Mouse (Mus musculus): ENCODE data around the gene Cstf1. TPM values are rescaled to one million over a fixed set of nuclear protein-coding genes. Genes with fewer than 3 reads are reported as not detected.

Cstf1 gene
- polyA plus RNA-seq (2014; fragmentation: Nextera tagmentation; extraction: Ambion mirVana), result 50.5 and 57.8 TPM in 2 replicates

DNA sequence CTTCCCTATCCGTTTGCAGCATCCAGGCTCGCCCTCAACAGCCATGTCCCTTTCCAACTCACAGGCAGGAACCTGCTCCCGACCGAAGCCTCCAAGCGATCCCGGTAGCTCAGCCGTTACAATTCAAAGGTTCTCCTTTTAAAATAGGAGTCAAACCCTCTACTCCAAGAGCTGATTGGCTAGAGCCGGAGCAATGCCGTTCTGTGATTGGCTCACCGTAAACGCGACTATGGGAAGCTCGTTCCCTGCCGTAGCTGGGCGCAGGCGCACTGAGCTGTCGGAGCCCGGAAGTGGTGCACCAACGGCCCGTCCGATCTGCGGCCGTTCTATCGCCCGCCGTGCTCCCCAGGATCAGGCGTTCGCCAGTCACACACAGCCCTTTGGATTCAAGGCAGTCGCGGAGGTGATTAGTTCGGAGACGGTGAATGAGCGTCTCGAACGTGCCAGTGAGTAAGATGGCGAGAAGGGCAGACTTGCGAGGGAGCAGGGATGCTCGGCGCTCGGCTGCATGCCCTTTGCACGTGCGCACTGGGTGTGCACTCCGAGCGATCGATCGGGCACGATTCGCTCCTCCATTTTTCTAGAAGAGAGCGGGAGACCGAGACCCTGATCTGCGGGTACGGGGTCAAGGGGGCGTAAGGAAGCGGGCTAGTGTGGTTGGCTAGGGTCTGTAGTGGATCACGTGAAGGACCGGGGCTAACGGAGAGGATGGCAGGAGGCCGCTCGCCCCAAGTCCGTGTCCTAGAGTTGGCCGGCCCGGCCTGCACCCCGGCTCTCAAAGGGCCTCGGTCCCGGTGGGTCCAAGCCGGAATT is at the start of gene Cstf1, which contains the start of gene Aurka:
Cstf1 (plus strand) TSS at position 271 of the 813 bp plus-strand sequence.
Aurka (minus strand) TSS at position 125 of the 813 bp plus-strand sequence.
- WGBS, result under 1% methylated on average over 66 of the region's 66 CpGs
- H3K27me3 ChIP-seq (replicated peaks; ENCODE audit: control insufficient read depth, insufficient read depth, low read length), result no peaks in the 10 kb centered on the region
- no peaks in the 10 kb centered on the region for H3K9me3 ChIP-seq (ENCODE audit: control insufficient read depth, low read length)
- peak within 1 kb of the TSS; percentile 85 for H3K27ac ChIP-seq (ENCODE audit: low read depth, low read length)
- H3K36me3 ChIP-seq (ENCODE audit: control insufficient read depth, insufficient read depth, low read length), result peaks cover 38% of the 10 kb centered on the region
- peaks cover 29% of the 10 kb centered on the region for H3K4me1 ChIP-seq (replicated peaks; ENCODE audit: control insufficient read depth, insufficient read depth, low read length)
- peak within 1 kb of the TSS; percentile 97 for H3K9ac ChIP-seq (ENCODE audit: low read depth, low read length)
- peak within 1 kb of the TSS; percentile 95 for H3K4me3 ChIP-seq (ENCODE audit: low read depth, low read length)
- ATAC-seq (replicated peaks; ENCODE audit: low FRiP score), result peak; percentile 97
- DNase-seq (ENCODE audit: low spot score), result peak; percentile 96
- H3K4me2 ChIP-seq, result peak within 1 kb of the TSS; percentile 91

DNA sequence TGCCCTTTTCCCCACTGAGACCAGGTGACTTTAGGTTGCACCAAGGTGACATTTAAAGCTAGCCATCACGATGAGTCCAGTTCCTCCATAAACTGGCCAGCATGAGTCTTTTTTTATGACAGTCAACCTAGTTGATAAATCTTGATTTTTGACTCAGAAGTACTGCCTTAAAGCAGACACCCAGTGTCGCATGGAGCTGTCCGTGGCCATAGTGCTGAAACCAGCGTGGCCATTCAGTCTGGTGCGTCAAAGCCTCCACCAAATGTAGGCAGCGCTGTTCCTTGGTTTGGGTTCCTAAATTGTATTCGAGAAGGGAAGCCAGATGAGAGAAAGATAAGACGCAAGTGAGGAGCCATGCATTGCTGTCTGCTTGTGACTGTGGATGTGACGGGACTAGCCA is 49.6 kb upstream of the Cstf1 start:
- no peak for ATAC-seq (replicated peaks; ENCODE audit: low FRiP score)
- Histone ChIP-seq H3K4me3 (ENCODE audit: low read depth, low read length) (no peak overlapping the region), H3K9me3 (ENCODE audit: control insufficient read depth, low read length) (no peaks in the 10 kb centered on the region), H3K27ac (ENCODE audit: low read depth, low read length) (no peak overlapping the region), H3K4me1 (replicated peaks; ENCODE audit: control insufficient read depth, insufficient read depth, low read length) (no peaks in the 10 kb centered on the region), H3K4me2 (no peak overlapping the region), H3K27me3 (replicated peaks; ENCODE audit: control insufficient read depth, insufficient read depth, low read length) (no peaks in the 10 kb centered on the region), H3K9ac (ENCODE audit: low read depth, low read length) (no peak overlapping the region), H3K36me3 (ENCODE audit: control insufficient read depth, insufficient read depth, low read length) (no peaks in the 10 kb centered on the region)
- WGBS, result 16% methylated on average over 9 of the region's 9 CpGs
- peak; percentile 66 for DNase-seq (ENCODE audit: low spot score)

- ATAC-seq (replicated peaks; ENCODE audit: low FRiP score), result no peak
- Histone ChIP-seq H3K27me3 (replicated peaks; ENCODE audit: control insufficient read depth, insufficient read depth, low read length) (peaks cover 6% of the 10 kb centered on the region; the same call in 1 of the 2 replicates), H3K9ac (ENCODE audit: low read depth, low read length) (no peak overlapping the region), H3K4me1 (replicated peaks; ENCODE audit: control insufficient read depth, insufficient read depth, low read length) (no peaks in the 10 kb centered on the region), H3K27ac (ENCODE audit: low read depth, low read length) (no peak overlapping the region), H3K9me3 (ENCODE audit: control insufficient read depth, low read length) (no peaks in the 10 kb centered on the region), H3K36me3 (ENCODE audit: control insufficient read depth, insufficient read depth, low read length) (no peaks in the 10 kb centered on the region), H3K4me3 (ENCODE audit: low read depth, low read length) (no peak overlapping the region), H3K4me2 (no peak overlapping the region)
- DNase-seq (ENCODE audit: low spot score), result no peak
- 55% methylated on average over 8 of the region's 8 CpGs for WGBS
These were observed 42.2 kb upstream of the Cstf1 start for GRCm38 (mm10) chr2:172328248-172328647.

DNA sequence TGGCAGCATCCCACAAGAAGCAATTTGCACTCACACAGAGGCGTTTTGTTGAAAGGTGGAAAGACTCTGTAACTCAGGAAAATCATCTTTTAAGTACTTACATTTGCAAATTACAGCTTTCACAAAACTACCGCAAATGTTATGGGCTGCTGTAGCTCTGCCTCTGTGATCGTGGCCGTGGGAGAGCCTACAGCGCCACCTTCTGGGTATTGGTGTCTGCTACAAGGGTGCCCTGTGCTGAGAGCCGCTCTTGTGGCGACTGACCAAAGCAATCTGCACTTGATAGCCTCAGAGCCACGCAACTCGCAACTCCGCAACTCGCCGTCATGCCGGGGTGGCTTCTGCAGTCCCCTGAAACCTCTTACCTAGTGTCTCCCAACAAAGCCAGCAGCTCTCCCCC is 41.3 kb upstream of the Cstf1 start:
- Histone ChIP-seq H3K9ac (ENCODE audit: low read depth, low read length) (no peak overlapping the region), H3K4me3 (ENCODE audit: low read depth, low read length) (no peak overlapping the region), H3K36me3 (ENCODE audit: control insufficient read depth, insufficient read depth, low read length) (no peaks in the 10 kb centered on the region), H3K27ac (ENCODE audit: low read depth, low read length) (no peak overlapping the region), H3K27me3 (replicated peaks; ENCODE audit: control insufficient read depth, insufficient read depth, low read length) (peaks cover 6% of the 10 kb centered on the region; the same call in 1 of the 2 replicates), H3K9me3 (ENCODE audit: control insufficient read depth, low read length) (no peaks in the 10 kb centered on the region), H3K4me1 (replicated peaks; ENCODE audit: control insufficient read depth, insufficient read depth, low read length) (no peaks in the 10 kb centered on the region), H3K4me2 (no peak overlapping the region; the same call in 1 of the 2 replicates)
- WGBS, result 7% methylated on average over 13 of the region's 13 CpGs
- ATAC-seq (replicated peaks; ENCODE audit: low FRiP score), result peak; percentile 83
- peak; percentile 80 for DNase-seq (ENCODE audit: low spot score)

GRCm38 (mm10) chr2:172338206-172338942 is 32.1 kb upstream of the Cstf1 start:
- ATAC-seq (replicated peaks; ENCODE audit: low FRiP score) (no peak), DNase-seq (ENCODE audit: low spot score) (no peak)
- 81% methylated on average over 19 of the region's 19 CpGs for WGBS
- Histone ChIP-seq H3K27ac (ENCODE audit: low read depth, low read length) (no peak overlapping the region), H3K4me3 (ENCODE audit: low read depth, low read length) (no peak overlapping the region), H3K4me1 (replicated peaks; ENCODE audit: control insufficient read depth, insufficient read depth, low read length) (no peaks in the 10 kb centered on the region), H3K36me3 (ENCODE audit: control insufficient read depth, insufficient read depth, low read length) (no peaks in the 10 kb centered on the region), H3K4me2 (no peak overlapping the region), H3K9me3 (ENCODE audit: control insufficient read depth, low read length) (no peaks in the 10 kb centered on the region; the same call in 1 of the 2 replicates), H3K27me3 (replicated peaks; ENCODE audit: control insufficient read depth, insufficient read depth, low read length) (no peaks in the 10 kb centered on the region), H3K9ac (ENCODE audit: low read depth, low read length) (no peak overlapping the region)

DNA sequence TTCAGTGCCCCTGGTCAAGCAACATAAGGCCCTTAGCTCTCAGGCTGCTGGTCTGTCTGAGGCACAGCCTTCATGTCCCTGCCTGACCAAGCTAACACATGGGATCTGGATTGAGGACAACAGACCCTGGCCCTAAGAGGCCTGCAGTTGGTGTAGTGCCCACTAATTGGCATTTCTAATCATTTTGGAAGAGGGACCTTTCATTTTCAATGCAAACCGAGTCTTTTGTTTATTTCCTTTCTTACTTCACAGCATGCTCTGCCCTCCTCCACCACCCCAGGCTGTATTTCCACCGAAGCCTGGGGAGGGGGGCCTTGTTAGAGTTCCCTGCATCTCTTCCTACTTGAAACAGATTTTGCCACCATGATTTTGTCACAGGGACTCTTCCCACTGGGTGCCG is 29.5 kb upstream of the Cstf1 start:
- no peaks in the 10 kb centered on the region for H3K27me3 ChIP-seq (replicated peaks; ENCODE audit: control insufficient read depth, insufficient read depth, low read length)
- H3K4me1 ChIP-seq (replicated peaks; ENCODE audit: control insufficient read depth, insufficient read depth, low read length), result peaks cover 7% of the 10 kb centered on the region
- ATAC-seq (replicated peaks; ENCODE audit: low FRiP score), result no peak
- H3K4me2 ChIP-seq, result no peak overlapping the region
- H3K27ac ChIP-seq (ENCODE audit: low read depth, low read length), result no peak overlapping the region
- DNase-seq (ENCODE audit: low spot score), result no peak
- no peak overlapping the region for H3K4me3 ChIP-seq (ENCODE audit: low read depth, low read length)
- no peak overlapping the region for H3K9ac ChIP-seq (ENCODE audit: low read depth, low read length)
- no peaks in the 10 kb centered on the region for H3K36me3 ChIP-seq (ENCODE audit: control insufficient read depth, insufficient read depth, low read length)
- WGBS, result 67% methylated on average over 3 of the region's 3 CpGs
- H3K9me3 ChIP-seq (ENCODE audit: control insufficient read depth, low read length), result no peaks in the 10 kb centered on the region; the same call in 1 of the 2 replicates

- H3K27ac ChIP-seq (ENCODE audit: low read depth, low read length), result no peak overlapping the region
- no peak overlapping the region for H3K9ac ChIP-seq (ENCODE audit: low read depth, low read length)
- H3K4me3 ChIP-seq (ENCODE audit: low read depth, low read length), result no peak overlapping the region
- DNase-seq (ENCODE audit: low spot score) (no peak), ATAC-seq (replicated peaks; ENCODE audit: low FRiP score) (no peak)
- H3K9me3 ChIP-seq (ENCODE audit: control insufficient read depth, low read length), result no peaks in the 10 kb centered on the region; the same call in 1 of the 2 replicates
- no peaks in the 10 kb centered on the region for H3K27me3 ChIP-seq (replicated peaks; ENCODE audit: control insufficient read depth, insufficient read depth, low read length)
- peaks cover 10% of the 10 kb centered on the region for H3K4me1 ChIP-seq (replicated peaks; ENCODE audit: control insufficient read depth, insufficient read depth, low read length)
- H3K4me2 ChIP-seq, result no peak overlapping the region
- WGBS, result 62% methylated on average over 5 of the region's 5 CpGs
- H3K36me3 ChIP-seq (ENCODE audit: control insufficient read depth, insufficient read depth, low read length), result no peaks in the 10 kb centered on the region
These were observed 28.9 kb upstream of the Cstf1 start for GRCm38 (mm10) chr2:172341606-172342005.

GRCm38 (mm10) chr2:172343751-172344150 is 26.7 kb upstream of the Cstf1 start:
- Histone ChIP-seq H3K27me3 (replicated peaks; ENCODE audit: control insufficient read depth, insufficient read depth, low read length) (no peaks in the 10 kb centered on the region), H3K9ac (ENCODE audit: low read depth, low read length) (no peak overlapping the region), H3K27ac (ENCODE audit: low read depth, low read length) (no peak overlapping the region), H3K4me2 (no peak overlapping the region), H3K4me3 (ENCODE audit: low read depth, low read length) (no peak overlapping the region), H3K9me3 (ENCODE audit: control insufficient read depth, low read length) (no peaks in the 10 kb centered on the region), H3K36me3 (ENCODE audit: control insufficient read depth, insufficient read depth, low read length) (no peaks in the 10 kb centered on the region), H3K4me1 (replicated peaks; ENCODE audit: control insufficient read depth, insufficient read depth, low read length) (peaks cover 31% of the 10 kb centered on the region)
- ATAC-seq (replicated peaks; ENCODE audit: low FRiP score), result no peak
- 90% methylated on average over 7 of the region's 7 CpGs for WGBS
- no peak for DNase-seq (ENCODE audit: low spot score)
